Mouse (Mus musculus) c-Kit-positive CD71-positive TER-119-negative erythroid progenitor cells, embryonic 14.5 days (primary cell): ENCODE data around the gene Kif3a.

Source experiments
- DNase-seq: peaks from one replicate; pipeline ENCODE4 v3.0.0-alpha.2; 2013; ENCODE audit warnings: low read depth

Kif3a gene

DNA sequence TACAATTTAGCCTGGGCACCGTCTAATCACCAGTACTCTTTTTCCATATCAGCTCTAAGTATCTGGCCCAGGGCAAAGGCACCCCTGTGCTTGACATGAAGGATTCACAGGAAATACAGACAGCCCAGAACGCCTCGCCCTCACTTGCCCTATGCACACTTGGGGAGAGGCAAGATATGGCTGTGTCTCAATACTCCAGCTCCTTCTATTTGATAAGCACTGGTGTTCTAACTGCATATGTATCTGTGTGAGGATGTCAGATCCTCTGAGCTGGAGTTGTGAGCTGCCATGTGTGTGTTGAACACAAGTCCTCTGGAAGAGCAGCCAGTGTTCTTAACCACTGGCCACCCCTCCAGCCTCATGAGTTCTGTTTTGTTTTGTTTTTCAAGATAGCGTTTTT lies 84.3 kb downstream of the Kif3a start:
- DNase-seq: no peak
